Mouse (Mus musculus) myocyte (in vitro differentiated cells): ENCODE data around the gene Rgs6.

ENCODE experiments used
- CEBPB ChIP-seq: IDR thresholded peaks from 2 replicates; pipeline ENCODE4 v1.6.1; 2011; ENCODE audit warnings: mild to moderate bottlenecking, moderate library complexity; ENCODE audit not compliant: poor library complexity, insufficient read depth, severe bottlenecking
- E2F4 ChIP-seq: IDR thresholded peaks from one replicate; pipeline ENCODE4 v1.6.1; 2011; ENCODE audit warnings: mild to moderate bottlenecking, control low read depth, moderate library complexity; ENCODE audit not compliant: insufficient read depth
- MYOD1 ChIP-seq, 3 experiments: IDR thresholded peaks; one replicate each; pipeline ENCODE4 v1.6.1; 2011; ENCODE audit warnings: control low read depth in 2 of 3, low read depth in 2 of 3, mild to moderate bottlenecking in 2 of 3, moderate library complexity in 1 of 3; ENCODE audit not compliant: insufficient read length in 2 of 3, control insufficient read depth in 1 of 3
- POLR2A ChIP-seq: IDR thresholded peaks from one replicate; pipeline ENCODE4 v1.6.1; 2011; ENCODE audit warnings: low read depth, mild to moderate bottlenecking, control low read depth, moderate library complexity; ENCODE audit not compliant: insufficient read length
- POLR2AphosphoS2 ChIP-seq: IDR thresholded peaks from one replicate; pipeline ENCODE4 v1.6.1; 2011; ENCODE audit warnings: low read depth, control low read depth; ENCODE audit not compliant: insufficient read length
- REST ChIP-seq: IDR thresholded peaks from one replicate; pipeline ENCODE4 v1.6.1; 2011; ENCODE audit warnings: mild to moderate bottlenecking, control low read depth, moderate library complexity; ENCODE audit not compliant: insufficient read depth, insufficient read length
- SRF ChIP-seq: IDR thresholded peaks from one replicate; pipeline ENCODE4 v1.6.1; 2011; ENCODE audit warnings: low read depth; ENCODE audit not compliant: control insufficient read depth, insufficient read length
- TCF12 ChIP-seq: IDR thresholded peaks from one replicate; pipeline ENCODE4 v1.6.1; 2011; ENCODE audit warnings: mild to moderate bottlenecking, control low read depth; ENCODE audit not compliant: poor library complexity, insufficient read depth, severe bottlenecking
- TCF3 ChIP-seq: IDR thresholded peaks from one replicate; pipeline ENCODE4 v1.6.1; 2011; ENCODE audit warnings: low read depth, control low read depth; ENCODE audit not compliant: insufficient read length
- USF1 ChIP-seq: IDR thresholded peaks from one replicate; pipeline ENCODE4 v1.6.1; 2011; ENCODE audit warnings: low read depth, mild to moderate bottlenecking, control low read depth, moderate library complexity

- TF ChIP-seq E2F4 = no peak
- TF ChIP-seq CEBPB = no peak
- no peak for TF ChIP-seq POLR2A
- TF ChIP-seq TCF12 = no peak
- no peak for TF ChIP-seq MYOD1 (IDR thresholded peaks at IDR 0.05; ENCODE audit: control insufficient read depth in 1 of 3, insufficient read length in 2 of 3, low read depth in 2 of 3)
- TF ChIP-seq SRF = no peak
- TF ChIP-seq TCF3 = no peak
- TF ChIP-seq USF1 = no peak
- TF ChIP-seq REST = no peak
- TF ChIP-seq POLR2AphosphoS2 = no peak
Observed at GRCm38 (mm10) chr12:82855333-82856107, 267.4 kb downstream of the Rgs6 start.
